In genomic region chr5:77464851-77465548, GRCm38 (mm10) we compare ENCODE assay signal across 10 mouse cellular contexts. TPM values are rescaled to one million over a fixed set of nuclear protein-coding genes. Genes with fewer than 3 reads are reported as not detected.
DNase-seq lines count a peak whose midpoint lies in the region; ATAC-seq and TF ChIP-seq lines count a peak whose summit lies in the region.
"Had no signal": no experiment of that assay in that cellular context is flagged by ENCODE, and none has a peak within 500 bp of the region (broad histone marks: within the 10 kb centered on the region; RNA-seq: fewer than 3 reads in every experiment).

No protein-coding gene starts in this region.

- peak; percentile 28; the same call in 1 of the 2 replicates for ATAC-seq in midbrain, embryonic 11.5 days (ENCODE audit: low FRiP score)
- no peak for ATAC-seq in midbrain, embryonic 13.5 days
- peak; percentile 34; the same call in 1 of the 2 replicates for ATAC-seq in cerebellum, adult (ENCODE audit: insufficient number of reproducible peaks, low FRiP score, low TSS enrichment)
- ATAC-seq in liver, embryonic 14.5 days (ENCODE audit: insufficient read depth): no peak

- TF ChIP-seq CTCF in liver, embryonic 14.5 days (IDR thresholded peaks at IDR 0.05; ENCODE audit: low read depth): peak; percentile 73

- no peak overlapping the region for H3K4me3 ChIP-seq in midbrain, embryonic 11.5 days (ENCODE audit: low read depth, low read length)
- H3K4me3 ChIP-seq in midbrain, embryonic 13.5 days (replicated peaks): no peak overlapping the region
- no peak overlapping the region for H3K4me3 ChIP-seq in liver, embryonic 14.5 days (ENCODE audit: insufficient read depth in 1 of 2, low read depth in 2 of 2, low read length in 2 of 2)
- H3K4me3 ChIP-seq: embryonic facial prominence, embryonic 12.5 days; myocyte had no signal

- no peak overlapping the region for H3K9ac ChIP-seq in midbrain, embryonic 11.5 days (ENCODE audit: low read length)
- no peak overlapping the region for H3K9ac ChIP-seq in midbrain, embryonic 13.5 days (replicated peaks)
- H3K9ac ChIP-seq in liver, embryonic 14.5 days (replicated peaks): no peak overlapping the region
- H3K9ac ChIP-seq: embryonic facial prominence, embryonic 12.5 days had no signal

- H3K4me2 ChIP-seq in midbrain, embryonic 11.5 days: no peak overlapping the region
- no peak overlapping the region for H3K4me2 ChIP-seq in midbrain, embryonic 13.5 days (replicated peaks)
- H3K4me2 ChIP-seq in liver, embryonic 14.5 days (ENCODE audit: low read depth): no peak overlapping the region
- H3K4me2 ChIP-seq: embryonic facial prominence, embryonic 12.5 days had no signal

- H3K4me1 ChIP-seq in midbrain, embryonic 11.5 days (ENCODE audit: control insufficient read depth, insufficient read depth, low read length): no peaks in the 10 kb centered on the region
- H3K4me1 ChIP-seq in midbrain, embryonic 13.5 days (replicated peaks): no peaks in the 10 kb centered on the region
- no peaks in the 10 kb centered on the region; a peak in 1 of 4 replicates for H3K4me1 ChIP-seq in liver, embryonic 14.5 days (replicated peaks; ENCODE audit: control insufficient read depth in 2 of 2, insufficient read depth in 2 of 2, low read length in 1 of 2)

- WGBS in midbrain, embryonic 11.5 days: 64% methylated on average over 19 of the region's 19 CpGs
- 60% methylated on average over 19 of the region's 19 CpGs for WGBS in midbrain, embryonic 13.5 days
- WGBS in liver, embryonic 14.5 days (ENCODE audit: insufficient replicate concordance): 47% methylated on average over 19 of the region's 19 CpGs

- no peaks in the 10 kb centered on the region for H3K27me3 ChIP-seq in midbrain, embryonic 11.5 days (ENCODE audit: control insufficient read depth, insufficient read depth, low read length)
- no peaks in the 10 kb centered on the region for H3K27me3 ChIP-seq in midbrain, embryonic 13.5 days
- H3K27me3 ChIP-seq in liver, embryonic 14.5 days (ENCODE audit: control insufficient read depth, insufficient read depth, low read length): no peaks in the 10 kb centered on the region
- H3K27me3 ChIP-seq: embryonic facial prominence, embryonic 12.5 days had no signal

- H3K27ac ChIP-seq in midbrain, embryonic 11.5 days (ENCODE audit: low read depth, low read length): no peak overlapping the region
- H3K27ac ChIP-seq in midbrain, embryonic 13.5 days: no peak overlapping the region
- H3K27ac ChIP-seq in liver, embryonic 14.5 days: no peak overlapping the region
- H3K27ac ChIP-seq: embryonic facial prominence, embryonic 12.5 days had no signal

- no peak for TF ChIP-seq EP300 in liver, embryonic 14.5 days (IDR thresholded peaks at IDR 0.05; ENCODE audit: low read depth)

- DNase-seq in midbrain, embryonic 11.5 days (ENCODE audit: low spot score, missing footprints): peak; percentile 86
- peak; percentile 73 for DNase-seq in gastrocnemius, adult 18-20 months (ENCODE audit: low spot score)
- peak; percentile 61 to 82 for DNase-seq in kidney, adult 8-10 months
- DNase-seq in liver, embryonic 14.5 days (ENCODE audit: low read depth in 3 of 3, low spot score in 3 of 3): no peak
- peak; percentile 55 to 61 for DNase-seq in right cerebral cortex, adult 2 months (ENCODE audit: low spot score in 2 of 2)
- peak; percentile 81 for DNase-seq in urinary bladder, postnatal 14 days (ENCODE audit: low spot score)

- no peaks in the 10 kb centered on the region for H3K9me3 ChIP-seq in midbrain, embryonic 11.5 days (ENCODE audit: control insufficient read depth, low read length)
- H3K9me3 ChIP-seq in midbrain, embryonic 13.5 days: no peaks in the 10 kb centered on the region
- no peaks in the 10 kb centered on the region for H3K9me3 ChIP-seq in liver, embryonic 14.5 days (ENCODE audit: control insufficient read depth, low read length)
- H3K9me3 ChIP-seq: embryonic facial prominence, embryonic 12.5 days had no signal

- H3K36me3 ChIP-seq in midbrain, embryonic 11.5 days (ENCODE audit: control insufficient read depth, insufficient read depth, low read length): no peaks in the 10 kb centered on the region
- no peaks in the 10 kb centered on the region for H3K36me3 ChIP-seq in midbrain, embryonic 13.5 days
- H3K36me3 ChIP-seq in liver, embryonic 14.5 days (replicated peaks; ENCODE audit: control insufficient read depth, insufficient read depth, low read depth): no peaks in the 10 kb centered on the region
- H3K36me3 ChIP-seq: embryonic facial prominence, embryonic 12.5 days had no signal

RNA-seq across cellular contexts. Expression of gene Igfbp7, which starts 57.2 kb away (rescaled TPM):
- polyA plus RNA-seq in midbrain, embryonic 11.5 days (2014; fragmentation: Nextera tagmentation; extraction: Ambion mirVana): 25.1 and 26.8 TPM in 2 replicates
- 48.8 and 55.3 TPM in 2 replicates for polyA plus RNA-seq in midbrain, embryonic 13.5 days (2015; fragmentation: Nextera tagmentation; extraction: Ambion mirVana)
- 10 to 100 TPM; 63.6 to 75.9 TPM for total RNA-seq in gastrocnemius, adult 18-20 months (2021)
- polyA plus RNA-seq in liver, embryonic 14.5 days (2012; rRNA removed): 8.6 and 14.5 TPM in 2 replicates
- 16.7 and 17.7 TPM in 2 replicates for polyA plus RNA-seq in liver, embryonic 14.5 days (2014; fragmentation: Nextera tagmentation; extraction: Ambion mirVana)

Comparison
In these comparisons a context has a peak if more than half of its experiments do, and no peak if none do; other contexts are left out.
1. ATAC-seq: peak in midbrain, embryonic 11.5 days (single experiment) and cerebellum, adult (single experiment); none in midbrain, embryonic 13.5 days (single experiment) and liver, embryonic 14.5 days (single experiment).
2. DNase-seq: peak in midbrain, embryonic 11.5 days (single experiment), gastrocnemius, adult 18-20 months (single experiment), kidney, adult 8-10 months (2 of 2), right cerebral cortex, adult 2 months (2 of 2) and urinary bladder, postnatal 14 days (single experiment); none in liver, embryonic 14.5 days (0 of 3).